Mouse (Mus musculus): ENCODE results near the gene Ctsl. TPM values are rescaled to one million over a fixed set of nuclear protein-coding genes. Genes with fewer than 3 reads are reported as not detected.

Gene Ctsl
- polyA plus RNA-seq, 1 experiment from 2014 or later, result 164 TPM

DNA sequence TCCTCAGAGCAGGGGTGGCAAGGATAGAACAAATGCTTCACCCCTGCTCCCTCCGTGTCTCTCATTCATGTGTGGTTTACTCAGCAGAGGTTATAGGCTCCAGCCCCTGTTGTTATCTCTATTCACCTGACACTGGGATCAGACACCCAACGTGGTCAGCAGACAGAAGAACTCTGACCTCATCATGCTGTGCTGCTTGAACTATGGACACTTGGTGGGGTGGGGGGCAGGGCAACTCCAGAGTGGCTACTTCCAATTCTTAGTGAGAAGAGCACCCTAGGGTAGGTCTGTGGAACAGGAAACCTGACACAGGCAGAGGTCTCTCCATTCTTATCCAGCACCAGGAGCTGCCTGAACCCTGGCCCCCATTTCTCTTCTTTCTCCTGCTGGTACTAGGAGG is 15.4 kb upstream of the Ctsl start:
- ATAC-seq (replicated peaks; ENCODE audit: low FRiP score), result peak; percentile 83
- no peaks in the 10 kb centered on the region for H3K36me3 ChIP-seq (ENCODE audit: control insufficient read depth, insufficient read depth, low read length)
- H3K4me1 ChIP-seq (replicated peaks; ENCODE audit: control insufficient read depth, insufficient read depth, low read length), result no peaks in the 10 kb centered on the region
- 18% methylated on average over 2 of the region's 2 CpGs for WGBS
- H3K27me3 ChIP-seq (replicated peaks; ENCODE audit: control insufficient read depth, insufficient read depth, low read length), result no peaks in the 10 kb centered on the region
- H3K4me3 ChIP-seq (ENCODE audit: low read depth, low read length), result no peak overlapping the region
- H3K4me2 ChIP-seq, result no peak overlapping the region
- H3K9me3 ChIP-seq (ENCODE audit: control insufficient read depth, low read length), result no peaks in the 10 kb centered on the region
- peak overlapping the region; percentile 42; the same call in 1 of the 2 replicates for H3K27ac ChIP-seq (ENCODE audit: low read depth, low read length)
- no peak for DNase-seq (ENCODE audit: low spot score)
- H3K9ac ChIP-seq (ENCODE audit: low read depth, low read length), result no peak overlapping the region

DNA sequence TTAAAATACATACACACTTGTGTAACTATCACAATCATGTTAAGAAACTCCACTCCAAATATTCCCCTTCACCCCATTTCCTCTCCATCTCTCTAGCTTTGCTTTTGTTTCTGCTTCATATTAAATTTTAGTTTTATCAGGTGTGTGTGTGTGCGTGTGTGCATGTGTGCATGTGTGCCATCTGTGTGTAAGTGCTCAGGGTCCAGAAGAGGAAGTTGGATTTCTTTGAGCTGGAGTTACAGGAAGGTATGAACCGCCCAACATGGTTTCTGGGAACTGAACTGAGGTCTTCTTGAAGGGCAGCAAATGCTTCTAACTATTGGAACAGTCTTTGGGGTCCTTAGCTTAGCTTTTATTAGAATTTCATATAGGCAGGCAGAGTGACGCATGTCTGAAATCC is 14.2 kb upstream of the Ctsl start:
- ATAC-seq (replicated peaks; ENCODE audit: low FRiP score) (no peak), DNase-seq (ENCODE audit: low spot score) (no peak)
- H3K27ac ChIP-seq (ENCODE audit: low read depth, low read length), result no peak overlapping the region
- no peak overlapping the region for H3K4me3 ChIP-seq (ENCODE audit: low read depth, low read length)
- H3K4me1 ChIP-seq (replicated peaks; ENCODE audit: control insufficient read depth, insufficient read depth, low read length), result no peaks in the 10 kb centered on the region
- no peaks in the 10 kb centered on the region for H3K36me3 ChIP-seq (ENCODE audit: control insufficient read depth, insufficient read depth, low read length)
- WGBS, result 83% methylated on average over 3 of the region's 3 CpGs
- no peaks in the 10 kb centered on the region for H3K27me3 ChIP-seq (replicated peaks; ENCODE audit: control insufficient read depth, insufficient read depth, low read length)
- H3K4me2 ChIP-seq, result no peak overlapping the region
- H3K9me3 ChIP-seq (ENCODE audit: control insufficient read depth, low read length), result no peaks in the 10 kb centered on the region
- H3K9ac ChIP-seq (ENCODE audit: low read depth, low read length), result no peak overlapping the region

DNA sequence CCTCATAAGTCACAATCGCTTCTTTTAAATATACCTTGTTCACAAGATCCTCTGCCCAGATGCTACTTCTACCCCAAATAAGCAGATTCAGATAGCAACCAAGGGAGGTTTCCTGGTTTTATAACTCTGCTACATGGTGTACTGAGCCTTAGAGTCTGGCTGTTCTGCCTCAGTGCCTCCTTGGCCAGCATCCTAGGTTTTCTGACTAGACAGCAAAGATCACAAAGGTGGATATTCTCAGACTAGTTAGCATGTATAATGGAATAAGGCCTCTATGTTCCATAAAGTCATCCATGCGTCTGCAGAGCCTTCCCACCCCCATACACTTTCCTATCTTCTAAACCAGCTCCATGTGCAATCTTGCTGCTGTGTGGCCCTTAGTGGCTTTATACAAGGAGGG is 9.6 kb upstream of the Ctsl start:
- no peaks in the 10 kb centered on the region for H3K4me1 ChIP-seq (replicated peaks; ENCODE audit: control insufficient read depth, insufficient read depth, low read length)
- H3K4me2 ChIP-seq, result no peak overlapping the region
- 79% methylated on average over 2 of the region's 2 CpGs for WGBS
- H3K4me3 ChIP-seq (ENCODE audit: low read depth, low read length), result no peak overlapping the region
- H3K9ac ChIP-seq (ENCODE audit: low read depth, low read length), result no peak overlapping the region
- no peak for ATAC-seq (replicated peaks; ENCODE audit: low FRiP score)
- H3K27me3 ChIP-seq (replicated peaks; ENCODE audit: control insufficient read depth, insufficient read depth, low read length), result no peaks in the 10 kb centered on the region
- H3K9me3 ChIP-seq (ENCODE audit: control insufficient read depth, low read length), result no peaks in the 10 kb centered on the region
- no peak for DNase-seq (ENCODE audit: low spot score)
- no peak overlapping the region for H3K27ac ChIP-seq (ENCODE audit: low read depth, low read length)
- no peaks in the 10 kb centered on the region for H3K36me3 ChIP-seq (ENCODE audit: control insufficient read depth, insufficient read depth, low read length)

DNA sequence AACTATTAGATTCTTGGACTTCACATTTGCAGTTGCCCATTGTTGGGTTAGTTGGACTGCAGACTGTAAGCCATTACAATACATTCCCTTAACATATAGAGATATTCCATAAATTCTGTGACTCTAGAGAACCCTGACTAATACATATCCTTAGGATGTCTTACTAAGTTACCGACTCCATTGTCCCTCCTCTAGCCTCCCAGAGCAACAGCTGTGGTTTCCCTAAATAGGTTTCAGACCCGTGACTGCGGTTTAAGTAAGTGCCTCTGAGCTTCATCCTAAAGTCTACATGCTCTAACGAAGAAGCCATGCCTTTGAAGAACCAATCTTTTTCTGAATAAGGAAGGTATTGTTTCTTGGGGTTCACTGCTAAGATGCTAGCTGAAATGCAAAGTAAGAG is 7.9 kb upstream of the Ctsl start:
- Histone ChIP-seq H3K27ac (ENCODE audit: low read depth, low read length) (no peak overlapping the region), H3K36me3 (ENCODE audit: control insufficient read depth, insufficient read depth, low read length) (no peaks in the 10 kb centered on the region), H3K4me1 (replicated peaks; ENCODE audit: control insufficient read depth, insufficient read depth, low read length) (no peaks in the 10 kb centered on the region), H3K4me3 (ENCODE audit: low read depth, low read length) (no peak overlapping the region), H3K9ac (ENCODE audit: low read depth, low read length) (no peak overlapping the region), H3K4me2 (no peak overlapping the region), H3K9me3 (ENCODE audit: control insufficient read depth, low read length) (no peaks in the 10 kb centered on the region), H3K27me3 (replicated peaks; ENCODE audit: control insufficient read depth, insufficient read depth, low read length) (no peaks in the 10 kb centered on the region)
- WGBS, result 73% methylated on average over 4 of the region's 4 CpGs
- no peak for DNase-seq (ENCODE audit: low spot score)
- ATAC-seq (replicated peaks; ENCODE audit: low FRiP score), result no peak

DNA sequence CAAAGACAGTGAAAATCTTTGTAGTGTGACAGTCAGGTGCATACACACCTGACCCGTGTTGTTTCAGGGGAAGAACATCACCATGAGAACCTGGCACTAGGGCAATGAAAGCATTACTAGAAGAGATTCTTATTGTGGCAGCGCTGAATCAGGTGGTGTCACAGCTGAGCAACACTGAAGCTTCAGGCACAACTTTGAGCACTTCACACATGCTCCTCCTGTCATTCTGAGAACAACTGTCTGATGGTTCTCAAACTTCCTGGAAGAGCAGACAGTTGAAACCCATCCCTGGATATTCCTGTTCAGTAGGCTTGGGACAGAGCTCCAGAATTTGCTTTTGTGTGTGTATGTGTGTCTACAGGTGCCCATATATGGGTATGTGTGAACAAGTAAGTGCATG is 5.8 kb upstream of the Ctsl start:
- Histone ChIP-seq H3K27ac (ENCODE audit: low read depth, low read length) (no peak overlapping the region), H3K9me3 (ENCODE audit: control insufficient read depth, low read length) (no peaks in the 10 kb centered on the region), H3K9ac (ENCODE audit: low read depth, low read length) (no peak overlapping the region), H3K27me3 (replicated peaks; ENCODE audit: control insufficient read depth, insufficient read depth, low read length) (no peaks in the 10 kb centered on the region), H3K4me3 (ENCODE audit: low read depth, low read length) (no peak overlapping the region), H3K4me1 (replicated peaks; ENCODE audit: control insufficient read depth, insufficient read depth, low read length) (no peaks in the 10 kb centered on the region), H3K4me2 (no peak overlapping the region), H3K36me3 (ENCODE audit: control insufficient read depth, insufficient read depth, low read length) (no peaks in the 10 kb centered on the region)
- no peak for ATAC-seq (replicated peaks; ENCODE audit: low FRiP score)
- WGBS, result 84% methylated on average over 2 of the region's 2 CpGs
- DNase-seq (ENCODE audit: low spot score), result no peak

DNA sequence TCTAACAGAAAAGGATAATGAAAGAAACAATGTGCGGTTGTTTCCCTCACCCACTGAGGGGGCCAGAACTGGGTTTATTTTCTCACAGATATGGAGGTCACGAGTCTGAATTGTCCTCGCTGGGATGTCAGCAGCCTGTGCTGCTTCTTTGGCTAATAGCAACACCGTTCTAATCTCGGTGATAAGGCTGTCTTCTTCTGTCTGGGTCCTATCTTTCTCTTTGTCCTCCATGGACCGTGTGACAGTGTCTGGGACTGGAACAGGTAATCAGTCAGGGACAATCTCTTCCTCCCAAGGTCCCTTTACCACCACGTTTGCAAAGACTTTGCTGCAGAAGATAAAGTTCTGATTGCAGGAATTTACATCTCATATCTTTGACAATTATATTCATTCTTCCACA is 4.5 kb upstream of the Ctsl start:
- Histone ChIP-seq H3K36me3 (ENCODE audit: control insufficient read depth, insufficient read depth, low read length) (no peaks in the 10 kb centered on the region), H3K4me3 (ENCODE audit: low read depth, low read length) (no peak overlapping the region), H3K4me1 (replicated peaks; ENCODE audit: control insufficient read depth, insufficient read depth, low read length) (no peaks in the 10 kb centered on the region), H3K4me2 (peak overlapping the region; percentile 11; the same call in 1 of the 2 replicates), H3K27ac (ENCODE audit: low read depth, low read length) (no peak overlapping the region), H3K9me3 (ENCODE audit: control insufficient read depth, low read length) (no peaks in the 10 kb centered on the region), H3K9ac (ENCODE audit: low read depth, low read length) (no peak overlapping the region), H3K27me3 (replicated peaks; ENCODE audit: control insufficient read depth, insufficient read depth, low read length) (no peaks in the 10 kb centered on the region)
- WGBS, result 27% methylated on average over 7 of the region's 7 CpGs
- ATAC-seq (replicated peaks; ENCODE audit: low FRiP score) (no peak), DNase-seq (ENCODE audit: low spot score) (no peak)

DNA sequence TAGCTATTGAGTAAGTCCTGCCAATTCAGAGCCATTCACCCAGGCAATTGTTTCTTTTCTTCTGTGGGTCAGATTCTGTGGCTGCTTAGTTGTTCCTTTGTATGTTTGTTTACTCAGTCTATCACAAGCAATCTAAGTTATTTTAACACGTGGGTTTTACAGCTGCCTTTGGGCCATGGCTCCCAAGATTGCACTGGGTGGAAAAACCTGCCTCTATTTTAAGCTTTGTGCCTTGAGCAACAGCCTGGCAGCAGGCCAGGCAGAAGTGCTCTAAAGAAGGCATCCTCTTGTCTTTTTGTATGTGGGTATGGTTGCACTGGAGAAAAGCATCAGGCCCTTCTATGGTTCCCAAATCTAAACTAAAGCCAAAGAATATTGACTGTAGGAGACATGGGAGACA is 3.0 kb upstream of the Ctsl start:
- H3K4me3 ChIP-seq (ENCODE audit: low read depth, low read length), result no peak overlapping the region
- H3K27me3 ChIP-seq (replicated peaks; ENCODE audit: control insufficient read depth, insufficient read depth, low read length), result no peaks in the 10 kb centered on the region
- no peak overlapping the region for H3K4me2 ChIP-seq
- no peak overlapping the region for H3K9ac ChIP-seq (ENCODE audit: low read depth, low read length)
- no peak for DNase-seq (ENCODE audit: low spot score)
- no peaks in the 10 kb centered on the region for H3K9me3 ChIP-seq (ENCODE audit: control insufficient read depth, low read length)
- no peak for ATAC-seq (replicated peaks; ENCODE audit: low FRiP score)
- H3K27ac ChIP-seq (ENCODE audit: low read depth, low read length), result no peak overlapping the region
- H3K4me1 ChIP-seq (replicated peaks; ENCODE audit: control insufficient read depth, insufficient read depth, low read length), result no peaks in the 10 kb centered on the region; the same call in 1 of the 2 replicates
- H3K36me3 ChIP-seq (ENCODE audit: control insufficient read depth, insufficient read depth, low read length), result no peaks in the 10 kb centered on the region
- WGBS, result 30% methylated on average over 1 of the region's 1 CpGs

DNA sequence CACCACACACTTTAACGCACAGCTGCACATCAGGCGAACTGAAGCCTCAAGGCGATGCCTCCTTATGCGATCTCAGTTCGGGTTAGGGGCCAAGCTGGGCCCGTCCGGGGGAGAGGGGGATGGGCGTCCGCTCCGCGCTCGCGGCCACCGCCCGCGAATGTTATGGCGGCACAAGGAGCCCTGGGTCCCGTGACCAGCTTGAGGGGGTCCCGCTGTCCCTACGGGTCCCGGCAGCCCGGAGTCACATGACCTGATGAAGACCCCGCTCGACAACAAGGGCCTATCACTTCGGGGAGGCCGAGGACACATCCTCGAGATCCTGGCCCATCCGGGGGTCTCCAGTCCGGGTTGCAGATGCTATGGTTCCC is 901 bp downstream of the Ctsl start:
- 0% methylated on average over 29 of the region's 29 CpGs for WGBS
- peak overlapping the region; percentile 64 for H3K9ac ChIP-seq (ENCODE audit: low read depth, low read length)
- no peaks in the 10 kb centered on the region for H3K9me3 ChIP-seq (ENCODE audit: control insufficient read depth, low read length)
- no peaks in the 10 kb centered on the region; the same call in 1 of the 2 replicates for H3K4me1 ChIP-seq (replicated peaks; ENCODE audit: control insufficient read depth, insufficient read depth, low read length)
- H3K27ac ChIP-seq (ENCODE audit: low read depth, low read length), result 0 out of 2 replicates have a peak overlapping the region, but pooled peaks have one; percentile 6
- no peaks in the 10 kb centered on the region for H3K27me3 ChIP-seq (replicated peaks; ENCODE audit: control insufficient read depth, insufficient read depth, low read length)
- ATAC-seq (replicated peaks; ENCODE audit: low FRiP score) (peak; percentile 65), DNase-seq (ENCODE audit: low spot score) (no peak)
- H3K4me2 ChIP-seq, result peak overlapping the region; percentile 83
- peaks cover 5% of the 10 kb centered on the region for H3K36me3 ChIP-seq (ENCODE audit: control insufficient read depth, insufficient read depth, low read length)
- peak overlapping the region; percentile 67 for H3K4me3 ChIP-seq (ENCODE audit: low read depth, low read length)

DNA sequence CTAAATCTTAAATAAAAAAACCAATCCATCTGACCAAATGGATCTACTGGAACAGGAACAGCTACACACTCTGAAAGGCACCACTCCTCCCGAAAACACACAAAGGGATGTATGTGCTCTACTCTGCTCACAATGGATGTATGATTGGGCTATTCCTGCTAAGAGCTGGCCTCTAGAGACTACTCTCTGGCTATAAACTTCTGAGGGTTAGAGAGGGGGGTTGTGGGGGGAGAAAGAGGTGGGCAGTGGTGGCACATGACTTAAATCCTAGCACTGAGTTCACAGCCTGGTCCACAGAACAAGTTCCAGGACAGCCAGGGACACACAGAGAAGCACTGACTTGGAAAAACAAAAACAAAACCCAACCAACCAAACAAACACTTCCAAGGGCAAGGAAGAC is 2.1 kb downstream of the Ctsl start:
- ATAC-seq (replicated peaks; ENCODE audit: low FRiP score), result no peak
- H3K4me3 ChIP-seq (ENCODE audit: low read depth, low read length), result peak overlapping the region; percentile 1; the same call in 1 of the 2 replicates
- H3K4me2 ChIP-seq, result peak overlapping the region; percentile 83
- H3K27me3 ChIP-seq (replicated peaks; ENCODE audit: control insufficient read depth, insufficient read depth, low read length), result no peaks in the 10 kb centered on the region
- peaks cover 7% of the 10 kb centered on the region for H3K36me3 ChIP-seq (ENCODE audit: control insufficient read depth, insufficient read depth, low read length)
- H3K9ac ChIP-seq (ENCODE audit: low read depth, low read length), result no peak overlapping the region
- H3K27ac ChIP-seq (ENCODE audit: low read depth, low read length), result no peak overlapping the region
- no peaks in the 10 kb centered on the region for H3K9me3 ChIP-seq (ENCODE audit: control insufficient read depth, low read length)
- DNase-seq (ENCODE audit: low spot score), result no peak
- no peaks in the 10 kb centered on the region; the same call in 1 of the 2 replicates for H3K4me1 ChIP-seq (replicated peaks; ENCODE audit: control insufficient read depth, insufficient read depth, low read length)
- WGBS, result 89% methylated on average over 1 of the region's 1 CpGs

All from liver, embryonic 11.5 days (tissue).